In genomic region chr14:68427235-68427634, GRCm38 (mm10) we compare ENCODE assay signal across 29 mouse cellular contexts.
"Had no signal": no experiment of that assay in that cellular context is flagged by ENCODE, and none has a peak within 500 bp of the region (broad histone marks: within the 10 kb centered on the region; RNA-seq: fewer than 3 reads in every experiment).

No protein-coding gene starts in this region.

- H3K9ac ChIP-seq: limb, embryonic 12.5 days; limb, embryonic 13.5 days; limb, embryonic 15.5 days; liver, embryonic 12.5 days; liver, embryonic 13.5 days; liver, embryonic 14.5 days; liver, embryonic 15.5 days; liver, postnatal 0 days; lung, embryonic 15.5 days; midbrain, embryonic 12.5 days; midbrain, embryonic 13.5 days; midbrain, embryonic 15.5 days; neural tube, embryonic 12.5 days; neural tube, embryonic 13.5 days had no signal

- H3K27ac ChIP-seq: left cerebral cortex, adult 2 months; limb, embryonic 10.5 days; limb, embryonic 12.5 days; limb, embryonic 13.5 days; limb, embryonic 15.5 days; liver, embryonic 12.5 days; liver, embryonic 13.5 days; liver, embryonic 14.5 days; liver, embryonic 15.5 days; macrophage; midbrain, embryonic 10.5 days; midbrain, embryonic 12.5 days; midbrain, embryonic 13.5 days; midbrain, embryonic 15.5 days; neural tube, embryonic 12.5 days; neural tube, embryonic 13.5 days had no signal

- DNase-seq: layer of hippocampus, postnatal 36 days; left cerebral cortex, postnatal 4 days; liver; liver, embryonic 13.5 days; liver, postnatal 0 days; lung, postnatal 10 days; lung, postnatal 4 days; midbrain, embryonic 14.5 days had no signal

- H3K4me3 ChIP-seq: left cerebral cortex, adult 2 months; limb, embryonic 10.5 days; limb, embryonic 12.5 days; limb, embryonic 13.5 days; limb, embryonic 15.5 days; liver, embryonic 12.5 days; liver, embryonic 13.5 days; liver, embryonic 15.5 days; lung, embryonic 15.5 days; megakaryocyte, embryonic 14.5 days; midbrain, embryonic 10.5 days; midbrain, embryonic 12.5 days; midbrain, embryonic 13.5 days; midbrain, embryonic 15.5 days; myocyte; neural tube, embryonic 12.5 days; neural tube, embryonic 13.5 days had no signal

- H3K4me2 ChIP-seq: limb, embryonic 12.5 days; limb, embryonic 13.5 days; limb, embryonic 15.5 days; liver, embryonic 11.5 days; liver, embryonic 12.5 days; liver, embryonic 13.5 days; liver, embryonic 15.5 days; lung, embryonic 15.5 days; midbrain, embryonic 11.5 days; midbrain, embryonic 12.5 days; midbrain, embryonic 13.5 days; midbrain, embryonic 15.5 days; neural tube, embryonic 12.5 days; neural tube, embryonic 13.5 days had no signal

- H3K9me3 ChIP-seq: limb, embryonic 10.5 days; limb, embryonic 12.5 days; limb, embryonic 13.5 days; limb, embryonic 15.5 days; liver, embryonic 12.5 days; liver, embryonic 13.5 days; liver, embryonic 15.5 days; lung, embryonic 15.5 days; midbrain, embryonic 10.5 days; midbrain, embryonic 12.5 days; midbrain, embryonic 13.5 days; midbrain, embryonic 15.5 days; neural tube, embryonic 12.5 days; neural tube, embryonic 13.5 days had no signal

- H3K4me1 ChIP-seq: limb, embryonic 10.5 days; limb, embryonic 12.5 days; limb, embryonic 13.5 days; limb, embryonic 15.5 days; liver, embryonic 12.5 days; liver, embryonic 13.5 days; liver, embryonic 15.5 days; lung, embryonic 15.5 days; megakaryocyte, embryonic 14.5 days; midbrain, embryonic 10.5 days; midbrain, embryonic 12.5 days; midbrain, embryonic 13.5 days; midbrain, embryonic 15.5 days; neural tube, embryonic 12.5 days; neural tube, embryonic 13.5 days had no signal

- H3K36me3 ChIP-seq: limb, embryonic 10.5 days; limb, embryonic 12.5 days; limb, embryonic 13.5 days; limb, embryonic 15.5 days; liver, embryonic 12.5 days; liver, embryonic 13.5 days; liver, embryonic 15.5 days; lung, embryonic 15.5 days; midbrain, embryonic 10.5 days; midbrain, embryonic 12.5 days; midbrain, embryonic 13.5 days; midbrain, embryonic 15.5 days; neural tube, embryonic 12.5 days; neural tube, embryonic 13.5 days had no signal

- H3K27me3 ChIP-seq: limb, embryonic 12.5 days; limb, embryonic 13.5 days; limb, embryonic 15.5 days; liver, embryonic 12.5 days; liver, embryonic 13.5 days; liver, embryonic 15.5 days; lung, embryonic 15.5 days; megakaryocyte, embryonic 14.5 days; midbrain, embryonic 12.5 days; midbrain, embryonic 13.5 days; midbrain, embryonic 15.5 days; neural tube, embryonic 12.5 days; neural tube, embryonic 13.5 days had no signal

- ATAC-seq: liver, embryonic 12.5 days; liver, postnatal 0 days; midbrain, embryonic 13.5 days; midbrain, embryonic 15.5 days; midbrain, embryonic 16.5 days had no signal
